Mouse (Mus musculus) spleen, adult 2 months (tissue): ENCODE measurements around the gene Uba3.

ENCODE experiments used
- CTCF ChIP-seq: fragments of 200-500 bp; IDR thresholded peaks from 2 replicates; pipeline ENCODE4 v1.5.1; 2011; ENCODE audit warnings: mild to moderate bottlenecking, inconsistent platforms; ENCODE audit not compliant: insufficient read depth, insufficient read length, insufficient replicate concordance; ENCODE audit errors: extremely low read depth
- POLR2A ChIP-seq: fragments of 200-500 bp; IDR thresholded peaks from 2 replicates; pipeline ENCODE4 v1.6.1; 2011; ENCODE audit warnings: low read depth, low read length, inconsistent platforms

DNA sequence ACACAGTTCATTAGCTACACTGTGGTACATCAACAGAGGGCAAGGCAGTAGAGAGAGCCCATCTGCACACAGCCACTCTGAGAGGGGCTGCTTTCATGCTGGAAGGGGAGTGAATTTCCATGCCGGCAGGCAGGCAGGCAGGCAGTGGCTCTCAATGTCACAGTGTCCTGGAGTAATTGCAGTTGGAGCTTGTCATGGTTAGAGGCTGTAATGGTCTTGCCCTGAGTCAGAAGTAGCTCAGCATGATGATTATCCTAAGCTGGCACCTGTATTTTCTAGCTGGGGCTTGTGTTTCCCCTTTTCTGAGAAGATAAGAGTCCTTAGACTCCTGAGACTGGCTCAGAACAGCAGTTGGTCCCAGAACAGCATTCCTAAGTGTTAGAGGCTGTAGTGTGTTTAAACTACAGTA lies 20.6 kb upstream of the Uba3 start:
- no peak for TF ChIP-seq CTCF
- no peak for TF ChIP-seq POLR2A
